Mouse (Mus musculus): ENCODE results near the gene Gnai2.

Gnai2 gene

DNA sequence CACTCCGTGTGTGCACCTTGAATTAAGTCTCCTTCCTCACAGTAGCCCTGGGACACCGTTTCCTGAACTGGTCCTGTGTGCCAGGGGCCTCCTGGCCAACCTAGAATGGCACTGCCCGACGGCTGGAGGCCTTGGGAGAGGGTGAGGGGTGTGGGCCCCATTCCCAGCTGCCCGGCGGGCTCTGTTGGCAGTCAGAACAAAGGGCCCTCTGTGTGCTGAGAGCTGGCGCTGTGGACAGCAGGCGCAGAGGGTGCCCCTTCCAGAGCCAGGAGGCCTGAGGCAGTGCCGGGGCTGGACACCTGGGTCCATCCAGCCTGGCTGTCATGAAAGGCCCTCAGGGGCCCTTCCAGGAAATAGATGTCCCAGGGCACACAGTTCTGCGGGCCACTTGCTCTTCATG lies 24.4 kb upstream of the Gnai2 start:
- in situ Hi-C loops (cut with MboI, MseI): no loop called here

DNA sequence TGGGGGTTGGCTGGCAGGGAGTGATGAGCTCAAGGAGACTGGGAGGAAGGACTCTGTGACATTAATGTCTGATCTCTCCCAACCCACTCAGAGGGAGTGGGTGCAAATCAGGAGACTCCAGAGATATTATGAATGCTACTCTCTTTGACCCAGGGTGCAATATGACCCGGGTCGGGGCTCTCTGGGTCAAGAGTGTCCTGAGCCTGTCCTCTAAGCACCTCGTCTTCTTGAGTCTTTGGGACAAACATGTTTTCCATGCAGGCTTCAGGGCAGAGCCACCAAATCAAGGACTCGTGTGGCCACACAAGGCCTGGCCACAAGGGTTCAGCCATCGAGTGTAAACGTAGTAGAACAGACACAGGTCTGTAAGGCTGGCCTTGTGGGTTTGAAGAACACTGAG lies 22.9 kb upstream of the Gnai2 start:
- in situ Hi-C loops (cut with MboI, MseI): no loop called here

GRCm38 (mm10) chr9:107657144-107657543 lies 22.0 kb upstream of the Gnai2 start:
- in situ Hi-C loops (cut with MboI, MseI): no loop called here

DNA sequence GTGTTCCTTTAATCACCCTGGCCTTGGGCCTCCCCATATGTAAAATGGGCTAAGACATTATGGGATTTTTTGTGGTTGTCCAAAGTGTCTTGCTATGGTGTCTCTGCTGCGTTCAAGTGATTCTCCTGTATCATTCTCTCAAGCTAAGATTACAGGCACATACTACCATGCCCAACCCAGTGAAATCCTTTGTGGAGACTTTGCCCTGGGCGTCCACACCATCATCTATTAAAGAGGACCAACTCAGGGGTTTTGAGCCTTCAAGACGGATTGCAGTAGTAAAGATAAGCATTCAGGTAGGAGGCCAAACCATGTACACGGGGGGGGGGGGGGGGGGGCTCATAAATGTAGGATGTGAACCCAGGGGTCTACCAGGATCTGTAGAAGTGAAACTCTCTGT lies 19.4 kb upstream of the Gnai2 start:
- in situ Hi-C loops (cut with MboI, MseI): no loop called here

DNA sequence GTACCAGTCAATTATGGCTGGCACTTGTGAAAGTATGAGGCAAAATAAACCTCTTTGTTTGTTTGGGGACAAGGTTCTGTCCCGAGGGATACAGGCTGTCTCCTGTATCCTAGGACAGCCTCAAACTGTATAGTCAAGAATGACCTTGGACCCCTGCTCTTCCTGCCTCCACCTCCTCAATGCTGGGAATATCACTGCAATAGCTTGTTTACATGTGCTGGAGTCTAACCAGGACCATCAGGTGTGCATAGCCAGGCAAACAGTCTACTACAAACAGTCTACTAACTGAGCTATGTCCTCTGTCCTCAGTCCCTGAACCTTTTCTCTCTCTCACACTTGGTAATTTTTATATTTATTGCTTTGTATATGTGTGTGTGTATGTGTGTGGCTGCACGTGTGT lies 18.3 kb upstream of the Gnai2 start:
- in situ Hi-C loops (cut with MboI, MseI): no loop called here

DNA sequence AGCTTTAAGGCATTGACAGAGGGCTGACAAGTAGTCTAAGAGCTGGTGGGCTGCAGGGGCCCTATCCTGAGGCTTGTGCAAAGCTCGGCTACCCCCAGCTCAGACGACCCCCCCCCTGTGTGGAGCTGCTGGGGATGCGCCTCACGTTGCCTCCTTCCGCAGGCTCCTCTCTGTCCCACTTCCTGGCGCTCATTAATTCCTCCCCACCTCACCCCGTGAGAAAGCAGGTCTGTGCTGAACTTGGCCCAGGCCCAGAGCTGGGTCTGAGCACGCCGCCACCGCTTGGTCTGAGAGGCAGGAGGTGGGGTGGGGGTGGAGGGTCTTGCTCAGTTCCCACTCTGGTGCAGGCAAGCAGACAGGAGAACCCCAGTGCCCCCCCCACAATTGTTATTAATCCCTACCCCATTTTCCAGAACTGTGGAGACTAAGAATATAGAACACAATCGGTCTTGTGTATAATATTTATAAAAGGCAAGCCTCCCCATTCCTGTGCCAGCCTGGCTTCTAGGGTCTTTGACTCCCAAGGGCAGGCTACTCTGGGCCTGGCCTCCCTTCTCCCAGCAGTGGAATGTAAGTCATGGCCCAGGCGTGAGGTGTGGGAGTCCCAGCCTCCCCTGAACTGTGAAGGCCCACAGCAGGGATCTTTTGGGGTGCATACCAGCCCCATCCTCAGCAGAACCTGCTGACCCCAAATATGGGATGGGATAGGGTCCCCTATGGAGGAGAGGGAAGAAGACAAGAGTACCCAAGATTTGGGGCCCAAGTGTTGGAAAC lies 15.7 kb upstream of the Gnai2 start:
- in situ Hi-C loops (cut with MboI, MseI): no loop called here

DNA sequence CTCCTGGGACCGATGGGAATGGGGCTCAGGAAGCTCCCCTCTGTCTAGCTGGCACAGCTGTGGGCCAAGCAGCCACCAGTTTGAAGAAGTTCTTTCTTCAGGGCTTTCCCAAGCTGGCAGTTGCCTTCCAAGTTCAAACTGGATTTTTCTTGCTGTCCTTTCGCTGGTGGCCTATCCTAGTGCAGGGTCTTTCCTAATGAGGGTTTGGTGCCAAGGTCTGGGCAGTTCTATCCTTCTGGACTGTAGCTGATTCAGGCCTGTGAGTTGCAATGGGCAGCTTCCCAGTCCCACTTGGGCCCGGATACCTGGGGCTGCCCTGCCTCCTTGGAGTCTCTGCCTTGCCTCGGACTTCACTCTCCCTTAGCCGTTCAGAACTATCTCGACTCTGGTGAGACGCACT lies 15.1 kb upstream of the Gnai2 start:
- in situ Hi-C loops (cut with MboI, MseI): no loop called here

GRCm38 (mm10) chr9:107648767-107649166 lies 13.6 kb upstream of the Gnai2 start:
- in situ Hi-C loops (cut with MboI, MseI): no loop called here

GRCm38 (mm10) chr9:107646975-107647374 lies 11.8 kb upstream of the Gnai2 start:
- in situ Hi-C loops (cut with MboI, MseI): no loop called here

- in situ Hi-C loops (cut with MboI, MseI): no loop called here
These were observed 10.4 kb upstream of the Gnai2 start for GRCm38 (mm10) chr9:107645577-107645976.

DNA sequence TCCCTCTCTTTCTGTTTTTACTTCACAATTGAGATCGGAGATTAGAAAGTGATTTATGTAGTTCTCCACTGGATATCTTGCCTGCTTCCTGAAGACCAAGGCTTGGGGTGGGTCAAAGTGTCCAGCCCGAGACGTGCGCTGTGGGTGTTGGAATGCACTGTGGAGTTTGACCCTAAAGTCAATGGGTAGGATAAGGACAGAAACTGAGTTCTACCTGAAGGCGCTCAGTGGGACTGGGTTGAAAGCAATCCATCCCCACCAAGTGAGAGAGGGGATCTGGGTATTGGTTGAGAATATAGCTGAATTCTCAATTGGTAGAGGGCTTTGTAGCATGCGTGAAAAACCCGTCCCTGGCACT lies 10.0 kb upstream of the Gnai2 start:
- in situ Hi-C loops (cut with MboI, MseI): no loop called here

GRCm38 (mm10) chr9:107644495-107645152 lies 9.5 kb upstream of the Gnai2 start:
- in situ Hi-C loops (cut with MboI, MseI): loop anchor here in 1 of 2 experiments (5.0 kb wide), 1 partner anchor 42 kb away; no protein-coding TSS in a partner anchor

DNA sequence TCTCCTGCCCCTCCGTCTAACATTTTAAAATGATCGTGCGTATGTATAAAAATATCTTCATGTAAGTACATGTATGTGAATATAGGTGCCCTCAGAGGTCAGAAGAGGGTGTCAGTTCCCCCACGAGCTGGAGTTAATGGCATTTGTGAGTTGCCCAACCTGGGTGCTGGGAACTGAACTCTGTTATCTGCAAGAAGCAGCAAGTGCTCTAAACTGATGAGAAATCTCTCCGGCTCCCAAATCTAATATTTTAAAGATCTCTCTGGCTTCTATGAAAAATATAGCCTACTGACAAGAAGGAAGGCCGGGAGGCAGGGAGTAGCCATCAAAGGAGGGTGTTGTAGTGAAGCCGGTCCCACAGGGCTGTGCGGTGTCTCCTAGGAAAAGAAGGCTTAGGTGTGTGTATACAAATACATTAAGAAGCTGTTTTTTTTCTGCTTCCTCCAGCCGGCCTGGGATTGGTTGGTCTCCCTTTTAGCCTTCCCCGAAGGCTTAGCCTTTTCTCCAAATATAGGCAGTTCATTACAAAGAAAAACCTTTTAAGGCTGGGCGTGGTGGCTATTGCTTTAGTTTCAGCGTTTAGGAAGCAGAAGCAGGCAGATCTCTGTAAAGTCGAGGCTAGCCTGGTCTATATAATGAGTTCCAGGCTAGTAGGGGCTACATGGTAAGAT lies 8.5 kb upstream of the Gnai2 start:
- in situ Hi-C loops (cut with MboI, MseI): loop anchor here in 1 of 2 experiments (5.0 kb wide), 1 partner anchor 41 kb away; no protein-coding TSS in a partner anchor

GRCm38 (mm10) chr9:107641666-107642065 lies 6.5 kb upstream of the Gnai2 start:
- in situ Hi-C loops (cut with MboI, MseI): loop anchor here in 1 of 2 experiments (5.0 kb wide), 1 partner anchor 39 kb away; no protein-coding TSS in a partner anchor

DNA sequence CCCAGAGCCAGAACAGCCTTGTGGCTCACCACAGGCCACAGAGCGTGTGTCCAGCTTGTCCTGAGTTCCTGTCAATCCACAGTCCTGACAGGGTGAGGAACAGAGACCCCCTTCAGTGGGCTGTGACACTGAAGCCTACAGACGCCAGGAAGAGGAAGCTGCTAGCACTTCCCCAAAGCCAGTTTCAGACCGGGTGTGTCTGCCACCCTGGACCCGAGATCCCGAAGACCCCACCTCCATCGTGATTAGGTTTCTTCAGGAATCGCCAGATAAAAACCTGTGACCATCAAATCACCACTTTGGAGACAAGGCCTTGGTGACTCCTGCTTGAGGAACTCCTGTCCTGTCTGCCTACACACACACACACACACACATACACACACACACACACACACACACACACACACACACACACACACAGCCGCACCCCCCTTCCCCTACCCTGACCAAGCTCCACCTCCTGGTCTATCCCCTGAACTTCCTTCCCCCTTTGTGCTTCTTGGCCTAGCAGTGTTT lies 5.1 kb upstream of the Gnai2 start:
- in situ Hi-C loops (cut with MboI, MseI): loop anchor here in 1 of 2 experiments (5.0 kb wide), 1 partner anchor 38 kb away; no protein-coding TSS in a partner anchor

- in situ Hi-C loops (cut with MboI, MseI): no loop called here
These were observed 1.9 kb upstream of the Gnai2 start for GRCm38 (mm10) chr9:107637070-107637469.

DNA sequence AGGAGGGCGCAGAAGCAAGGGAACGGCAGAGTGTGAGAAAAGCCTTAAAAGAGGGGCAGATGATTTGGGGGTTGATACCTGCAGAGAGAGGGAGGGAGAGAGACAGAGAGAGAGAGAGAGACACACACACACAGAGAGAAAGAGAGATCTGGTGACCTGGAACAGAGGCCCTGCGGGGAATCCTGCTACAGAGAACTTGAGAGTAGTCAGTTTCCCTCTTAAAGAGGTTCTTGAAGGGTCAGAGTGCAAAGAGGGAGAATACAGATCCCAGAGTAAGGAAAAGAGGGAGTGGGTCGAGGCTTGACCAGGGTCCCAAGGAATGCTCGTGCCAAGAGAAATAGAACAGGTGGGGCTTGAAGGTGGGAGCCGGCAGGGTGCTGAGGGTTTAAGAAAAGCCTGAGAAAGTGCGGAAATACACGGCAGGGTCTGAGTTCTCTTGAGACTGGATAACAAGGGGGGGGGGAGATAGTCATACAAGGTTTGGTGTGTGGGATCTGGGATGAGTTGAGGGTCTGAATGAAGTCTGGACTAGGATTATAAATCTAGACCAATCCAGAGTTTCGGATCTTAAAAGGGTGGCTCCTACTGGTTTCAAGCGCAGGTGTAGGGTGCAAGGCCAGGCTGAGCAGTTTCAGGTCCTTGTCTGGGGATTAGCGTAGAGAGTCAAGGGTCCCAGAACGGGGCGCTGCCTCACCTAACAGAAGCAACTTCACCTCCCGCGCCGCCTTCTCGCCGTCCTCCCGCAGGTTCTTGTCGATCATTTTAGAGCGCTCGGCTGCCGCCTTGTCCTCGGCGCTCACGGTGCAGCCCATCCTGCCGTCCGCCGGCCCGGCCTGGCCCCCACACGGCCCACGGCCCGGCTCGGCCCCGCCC lies 525 bp downstream of the Gnai2 start:
- in situ Hi-C loops (cut with MboI, MseI): no loop called here

GRCm38 (mm10) chr9:107633661-107634405 lies 1.3 kb downstream of the Gnai2 start:
- in situ Hi-C loops (cut with MboI, MseI): no loop called here

DNA sequence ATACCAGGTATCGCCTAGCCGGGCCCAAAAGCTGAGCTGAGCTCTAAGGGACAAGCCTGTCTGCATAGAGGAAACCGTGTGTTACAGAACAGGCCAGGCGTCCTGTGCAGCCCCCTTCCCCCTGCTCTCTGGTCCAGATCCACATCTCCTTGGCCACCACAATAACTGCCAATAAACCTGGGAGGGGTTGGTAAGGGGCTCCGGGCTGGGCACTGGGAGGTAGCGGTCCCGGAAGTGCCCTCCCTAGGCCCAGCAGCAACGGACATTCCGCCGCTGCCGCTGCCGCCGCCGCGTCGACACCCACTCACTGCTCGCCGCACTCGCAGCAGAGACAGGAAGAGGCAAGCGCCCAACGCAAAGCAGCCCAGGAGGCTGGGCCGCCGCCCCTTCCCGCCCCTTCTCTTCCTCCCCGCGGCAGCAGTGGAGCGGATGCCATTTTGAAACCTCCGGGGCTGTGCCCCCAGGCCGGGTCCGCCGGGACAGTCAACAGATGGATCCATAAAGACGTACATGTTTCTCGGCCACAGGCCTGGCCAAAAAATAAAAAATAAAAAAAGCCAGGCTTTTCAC lies 2.0 kb downstream of the Gnai2 start:
- in situ Hi-C loops (cut with MboI, MseI): no loop called here

- in situ Hi-C loops (cut with MboI, MseI): no loop called here
These were observed 2.7 kb downstream of the Gnai2 start for GRCm38 (mm10) chr9:107632478-107632877.
